Mouse (Mus musculus) C2C12 (cell line): ENCODE measurements at regions not wholly inside any gene's neighbourhood (a gene's known extent, or its start where the extent isn't known, plus 50 kb on each side); places are given as distances from the start of the nearest gene placed in this dataset.

Experiments used
- CEBPB ChIP-seq: IDR thresholded peaks from one replicate; pipeline ENCODE4 v1.6.1; 2011; ENCODE audit warnings: low read depth, mild to moderate bottlenecking, control low read depth, moderate library complexity
- CTCF ChIP-seq: IDR thresholded peaks from one replicate; pipeline ENCODE4 v1.5.1; 2011; ENCODE audit not compliant: control insufficient read depth, insufficient read depth, insufficient read length
- MYOG ChIP-seq: IDR thresholded peaks from one replicate; pipeline ENCODE4 v1.6.1; 2011; ENCODE audit not compliant: control insufficient read depth, insufficient read length; ENCODE audit errors: extremely low read depth

- TF ChIP-seq CTCF (no peak), MYOG (no peak), CEBPB (no peak)
These were observed 62.2 kb downstream of the Psmg1 start for GRCm38 (mm10) chr16:95928290-95929260.
